Mouse (Mus musculus) lung, adult 2 months (tissue): ENCODE measurements around the gene Cpa4.

ENCODE experiments used
- CTCF ChIP-seq: fragments of 200-500 bp; IDR thresholded peaks from 2 replicates; pipeline ENCODE4 v1.5.1; 2011; ENCODE audit warnings: mild to moderate bottlenecking, low read length, control low read depth; ENCODE audit not compliant: insufficient read depth
- POLR2A ChIP-seq: fragments of 200-500 bp; IDR thresholded peaks from 2 replicates; pipeline ENCODE4 v1.6.1; 2011; ENCODE audit warnings: low read depth, mild to moderate bottlenecking, control low read depth, low read length, borderline replicate concordance; ENCODE audit errors: extremely low read depth

GRCm38 (mm10) chr6:30551193-30551515 is 17.0 kb upstream of the Cpa4 start:
- TF ChIP-seq CTCF (no peak), POLR2A (no peak)
